Mouse (Mus musculus): ENCODE measurements around the gene Ubap2l.

GRCm38 (mm10) chr3:90065553-90065952 lies 13.1 kb upstream of the Ubap2l start:
- TF ChIP-seq CTCF (IDR thresholded peaks at IDR 0.05) (peak; percentile 97), POLR2A (IDR thresholded peaks at IDR 0.05; ENCODE audit: insufficient read depth, low read depth, low read length) (no peak), EP300 (IDR thresholded peaks at IDR 0.05; ENCODE audit: insufficient read depth, low read depth, low read length) (no peak)

Data from heart, adult 2 months (tissue).